Mouse (Mus musculus): ENCODE measurements around the gene Trappc10.

GRCm38 (mm10) chr10:78227875-78228559 is 16.4 kb downstream of the Trappc10 start:
- TF ChIP-seq CTCF (IDR thresholded peaks at IDR 0.05; ENCODE audit: extremely low read depth, insufficient read depth, insufficient read length, insufficient replicate concordance): no peak
- no peak for TF ChIP-seq POLR2A (IDR thresholded peaks at IDR 0.05; ENCODE audit: low read depth, low read length)

Measured in spleen, adult 2 months (tissue).